Mouse (Mus musculus) brain, embryonic 18.5 days (tissue): ENCODE measurements around the gene Wdr4.
"Not testable (repeated sequence)": the region's sequence is repeated elsewhere in the genome, so short reads cannot be mapped to it uniquely, and the experiment has no call there.

ENCODE experiments used
- DNase-seq: peaks from one replicate; pipeline ENCODE4 v3.0.0-alpha.2; 2012; ENCODE audit warnings: low read depth, low spot score

The Wdr4 gene

DNA sequence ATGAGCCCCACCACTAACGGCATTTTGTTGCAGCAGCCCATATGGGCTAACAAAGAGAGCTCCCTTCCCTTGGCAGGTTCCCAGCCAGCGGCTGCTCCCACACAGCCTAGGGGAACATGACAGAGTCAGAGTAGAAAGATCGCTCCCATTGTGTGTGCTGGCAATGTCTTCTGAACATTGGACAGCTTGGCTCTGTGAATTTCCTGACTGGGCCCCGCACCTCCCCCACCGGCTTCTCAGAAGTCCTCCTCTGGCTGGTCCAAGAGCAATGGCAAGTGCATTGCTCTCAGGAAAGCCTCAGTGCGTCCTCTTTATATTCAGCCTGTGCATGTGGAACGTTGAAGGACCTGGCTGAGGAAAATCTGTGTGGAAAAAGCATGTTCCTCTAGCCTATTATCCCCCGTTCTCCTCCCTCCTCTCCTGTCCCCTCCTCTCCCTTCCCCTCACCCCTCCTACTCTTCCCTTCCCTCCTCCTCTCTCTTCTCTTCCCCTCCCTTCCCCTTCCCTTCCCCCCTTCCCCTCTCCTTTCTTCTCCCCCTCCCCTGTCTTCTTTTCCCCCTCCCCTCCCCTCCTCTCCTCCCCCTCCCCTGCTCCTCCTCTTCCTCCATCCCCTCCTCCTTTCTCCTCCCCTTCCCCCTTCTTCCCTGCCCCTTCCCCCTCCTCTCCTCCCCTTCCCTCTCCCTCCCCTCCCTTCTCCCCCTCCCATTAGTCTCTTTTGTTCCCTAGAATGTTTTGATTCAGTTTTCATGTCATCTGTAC lies 16.3 kb upstream of the Wdr4 start:
- DNase-seq, result peak; percentile 75

DNA sequence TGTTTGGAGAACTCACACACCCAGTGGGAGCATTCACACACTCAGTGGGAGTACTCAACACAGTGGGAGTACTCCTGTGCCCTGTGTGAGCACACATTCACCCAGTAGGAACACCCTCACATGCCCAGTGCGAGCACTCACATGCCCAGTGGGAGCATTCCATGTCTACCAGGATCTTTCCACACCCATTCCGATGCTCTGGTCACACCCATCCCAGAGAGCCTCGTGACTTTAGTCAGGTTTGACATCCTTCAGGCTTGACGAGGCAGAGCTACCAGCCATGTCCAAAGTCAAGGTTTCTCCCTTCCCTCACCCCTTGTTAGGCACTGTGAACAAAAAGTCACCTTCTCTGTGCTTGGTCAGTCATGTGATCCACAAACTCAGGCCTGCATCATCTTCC lies 15.6 kb upstream of the Wdr4 start:
- no peak for DNase-seq

DNA sequence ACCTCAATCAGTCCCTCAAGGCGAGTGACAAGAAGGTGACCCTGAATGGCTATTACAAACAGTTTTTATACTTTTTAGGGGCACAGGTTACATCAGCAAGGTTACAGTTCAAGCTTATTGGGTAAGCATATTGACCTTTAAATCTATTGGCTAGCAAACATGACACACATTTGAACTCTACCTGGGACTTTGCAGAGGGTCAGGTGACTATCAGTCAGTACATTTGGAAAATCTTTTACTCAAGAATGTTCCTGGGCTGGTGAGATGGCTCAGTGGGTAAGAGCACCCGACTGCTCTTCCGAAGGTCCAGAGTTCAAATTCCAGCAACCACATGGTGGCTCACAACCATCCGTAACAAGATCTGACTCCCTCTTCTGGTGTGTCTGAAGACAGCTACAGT lies 12.6 kb upstream of the Wdr4 start:
- not testable (repeated sequence) for DNase-seq

GRCm38 (mm10) chr17:31531441-31532158 lies 11.8 kb upstream of the Wdr4 start:
- DNase-seq, result no peak

- no peak for DNase-seq
Observed at GRCm38 (mm10) chr17:31529314-31529713, 9.5 kb upstream of the Wdr4 start.

DNA sequence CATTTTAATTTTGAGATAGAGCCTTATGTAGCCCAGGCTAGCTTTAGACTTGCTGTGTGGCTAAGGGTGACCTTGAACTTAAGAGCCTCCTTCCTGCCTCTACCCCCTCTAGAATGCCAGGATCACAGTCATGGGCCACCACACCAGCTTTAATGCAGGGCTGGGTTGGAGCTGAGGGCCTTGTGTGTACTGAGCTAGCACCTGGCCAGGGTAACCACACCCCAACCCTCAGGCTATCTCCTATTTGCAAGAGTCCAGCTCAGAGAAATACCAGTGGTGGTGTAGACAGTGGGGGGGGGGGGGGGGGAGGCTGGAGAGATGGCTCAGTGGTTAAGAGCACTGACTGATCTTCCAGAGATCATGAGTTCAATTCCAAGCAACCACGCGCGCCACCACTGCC lies 6.0 kb upstream of the Wdr4 start:
- no peak for DNase-seq

DNA sequence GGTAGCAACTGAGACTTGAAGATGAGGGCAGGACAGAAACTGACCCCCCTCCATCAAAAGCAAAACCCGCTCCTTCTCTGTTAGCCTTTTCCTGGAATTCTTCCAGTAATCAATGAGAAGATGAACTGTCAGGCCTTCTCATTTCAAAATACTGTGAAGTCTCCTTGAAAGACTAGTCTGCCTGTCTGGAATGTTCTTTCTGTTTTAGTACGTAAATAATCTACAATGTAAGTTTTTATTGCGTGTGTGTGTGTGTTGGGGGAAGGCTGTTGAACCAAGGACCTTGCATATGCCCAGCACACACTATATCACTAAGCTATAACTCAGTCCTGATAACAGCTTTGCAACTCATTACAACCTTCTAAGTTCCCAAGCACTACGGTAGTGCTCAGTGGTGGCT lies 5.3 kb upstream of the Wdr4 start:
- no peak for DNase-seq

GRCm38 (mm10) chr17:31521948-31522347 lies 2.2 kb upstream of the Wdr4 start:
- DNase-seq, result no peak

DNA sequence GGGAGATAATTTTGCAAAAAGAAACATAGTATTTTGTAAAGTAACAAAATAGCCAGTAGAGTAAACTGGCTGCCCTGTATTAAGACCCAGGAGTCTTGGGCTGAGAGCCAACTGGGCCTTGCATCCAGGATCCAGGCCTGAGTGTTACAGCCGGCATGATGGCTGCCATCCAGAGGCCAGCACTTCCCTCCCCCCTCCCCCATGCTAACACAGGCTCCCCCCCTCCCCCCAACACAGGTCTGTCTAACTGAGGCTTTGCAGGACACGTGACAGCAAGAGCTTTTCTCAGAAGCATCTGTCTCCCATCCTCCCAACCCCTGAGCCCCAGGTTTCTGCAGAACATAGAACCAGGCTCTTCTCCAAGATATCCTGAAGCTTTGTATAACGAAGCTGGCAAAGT lies 1.1 kb upstream of the Wdr4 start:
- DNase-seq, result no peak

- DNase-seq, result no peak
Observed at GRCm38 (mm10) chr17:31519344-31519945, 335 bp downstream of the Wdr4 start.

GRCm38 (mm10) chr17:31514696-31515095 lies 5.1 kb downstream of the Wdr4 start:
- DNase-seq, result no peak

DNA sequence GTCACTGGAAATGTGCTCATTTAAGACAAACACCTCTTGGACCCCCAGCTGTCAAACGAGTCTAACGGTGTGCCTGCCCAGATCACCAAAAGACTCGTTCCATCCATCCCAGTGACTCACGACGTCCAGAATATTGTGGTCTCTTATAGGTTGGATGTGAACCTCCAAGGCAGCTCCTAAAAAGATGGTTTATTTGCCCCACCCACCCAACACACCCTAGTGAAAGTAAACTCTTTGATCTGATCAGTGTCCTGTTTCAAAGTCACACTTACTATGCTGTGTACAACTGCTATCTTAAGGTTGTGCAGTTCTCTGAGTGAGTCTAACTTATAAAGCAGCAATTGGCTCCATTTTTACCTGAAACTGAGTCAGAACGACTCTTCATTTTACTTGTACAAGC lies 7.2 kb downstream of the Wdr4 start:
- DNase-seq, result no peak

DNA sequence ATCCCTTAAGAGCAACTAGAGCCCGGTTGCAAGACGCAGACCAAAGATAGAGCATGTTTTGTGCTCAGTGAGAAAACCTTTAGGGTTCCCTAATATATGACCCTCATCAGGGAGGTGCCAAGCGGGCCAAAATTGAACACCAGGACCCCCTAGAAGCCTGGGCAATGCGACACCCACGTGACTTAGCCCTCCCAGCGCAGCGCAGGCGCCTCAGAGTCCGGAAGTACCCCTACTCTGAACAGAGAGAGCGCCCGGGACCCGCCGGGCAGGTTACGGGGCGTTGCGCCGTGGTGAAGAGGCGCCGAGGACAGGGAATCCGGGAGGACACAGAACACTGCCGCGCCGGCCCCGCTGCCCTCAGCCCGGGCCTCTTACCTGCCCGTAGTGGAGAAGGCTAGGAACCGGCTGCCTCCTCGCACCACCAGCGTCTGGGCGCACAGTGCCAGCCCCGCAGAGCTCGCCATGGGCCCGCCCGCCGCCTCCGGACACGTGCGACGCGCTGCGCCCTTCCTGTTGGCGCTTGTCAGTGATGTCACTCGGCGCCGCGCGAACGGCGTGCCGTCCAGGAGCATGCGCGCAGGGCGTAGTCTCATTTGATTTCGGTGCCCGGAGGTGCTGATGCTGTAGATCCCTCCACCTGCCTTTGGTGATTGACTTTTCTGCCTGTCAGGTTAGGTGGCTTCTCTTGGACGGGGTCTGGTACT lies 7.8 kb downstream of the Wdr4 start:
- DNase-seq, result peak; percentile 89

- no peak for DNase-seq
Observed at GRCm38 (mm10) chr17:31510944-31511343, 8.8 kb downstream of the Wdr4 start.

DNA sequence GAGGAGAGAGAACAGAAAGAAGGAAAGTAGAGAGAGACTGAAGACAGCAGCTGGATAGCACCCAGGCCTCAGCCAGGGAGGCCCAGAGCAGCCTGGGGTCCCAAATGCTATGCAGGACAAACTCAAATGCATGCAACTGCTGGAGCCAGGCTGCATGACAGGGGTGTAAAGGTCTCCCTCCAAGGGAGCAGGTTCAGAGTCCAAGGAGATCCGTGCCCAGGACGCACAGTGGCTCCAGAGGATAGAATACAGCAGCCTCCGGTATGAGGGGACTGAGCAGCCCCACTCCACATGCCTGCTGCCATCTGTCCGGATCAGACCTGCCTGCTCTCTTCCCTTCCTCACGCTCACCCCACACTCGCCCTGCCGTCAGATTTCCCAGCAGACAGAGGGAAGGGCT lies 13.5 kb downstream of the Wdr4 start:
- no peak for DNase-seq

- no peak for DNase-seq
Observed at GRCm38 (mm10) chr17:31505013-31505412, 14.8 kb downstream of the Wdr4 start.

DNA sequence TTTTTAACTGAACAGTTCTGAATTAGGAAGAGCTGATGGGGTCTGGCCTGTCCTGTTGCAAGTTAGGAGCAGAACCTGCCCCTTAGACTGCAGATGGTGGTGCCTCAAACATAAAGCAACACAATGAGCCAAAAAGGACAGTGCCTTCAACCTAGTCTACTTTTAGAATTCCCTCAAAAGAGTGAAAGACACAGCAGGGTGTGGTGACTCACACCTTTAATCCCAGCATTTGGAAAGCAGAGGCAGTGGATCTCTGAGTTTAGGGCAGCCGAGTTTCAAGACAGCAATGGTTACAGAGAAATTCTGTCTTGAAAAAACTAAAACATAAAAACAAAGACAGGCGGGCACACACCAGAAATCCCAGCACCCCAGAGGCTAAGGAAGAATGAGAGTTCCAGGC lies 15.8 kb downstream of the Wdr4 start:
- no peak for DNase-seq

- DNase-seq, result no peak
Observed at GRCm38 (mm10) chr17:31503337-31503736, 16.4 kb downstream of the Wdr4 start.

DNA sequence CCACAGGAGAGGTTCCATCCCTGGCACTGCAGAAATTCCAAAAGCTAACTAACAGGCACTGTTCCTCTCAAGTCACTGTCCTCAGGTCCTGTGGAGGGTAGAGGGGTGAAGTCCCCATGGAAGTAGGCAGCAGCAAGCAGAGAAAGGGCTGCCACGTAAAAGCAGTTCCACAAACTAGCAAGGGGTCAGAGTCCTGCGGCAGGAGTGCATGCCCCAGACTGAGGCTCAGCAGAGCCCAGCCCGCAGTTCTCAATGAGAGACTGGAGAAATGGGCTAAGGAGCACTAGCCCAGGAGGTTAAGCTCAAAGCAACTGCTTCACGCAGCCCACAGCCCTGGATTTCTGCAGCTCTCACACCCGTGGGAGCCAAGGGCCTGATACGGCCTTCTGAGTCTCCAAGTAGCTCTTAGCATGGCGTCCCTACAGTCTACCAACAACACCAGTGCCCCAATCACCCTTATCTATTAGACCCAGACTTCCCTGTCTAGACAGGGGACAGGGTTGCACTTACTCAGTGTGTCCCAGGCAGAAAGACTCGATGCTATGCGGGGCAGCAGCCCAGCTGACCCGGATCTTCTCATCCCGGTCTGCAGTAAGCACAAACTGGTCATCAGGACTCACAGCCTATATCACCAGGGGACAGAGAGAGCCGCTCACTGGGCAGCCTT lies 17.4 kb downstream of the Wdr4 start:
- no peak for DNase-seq

- no peak for DNase-seq
Observed at GRCm38 (mm10) chr17:31500908-31501307, 18.9 kb downstream of the Wdr4 start.

DNA sequence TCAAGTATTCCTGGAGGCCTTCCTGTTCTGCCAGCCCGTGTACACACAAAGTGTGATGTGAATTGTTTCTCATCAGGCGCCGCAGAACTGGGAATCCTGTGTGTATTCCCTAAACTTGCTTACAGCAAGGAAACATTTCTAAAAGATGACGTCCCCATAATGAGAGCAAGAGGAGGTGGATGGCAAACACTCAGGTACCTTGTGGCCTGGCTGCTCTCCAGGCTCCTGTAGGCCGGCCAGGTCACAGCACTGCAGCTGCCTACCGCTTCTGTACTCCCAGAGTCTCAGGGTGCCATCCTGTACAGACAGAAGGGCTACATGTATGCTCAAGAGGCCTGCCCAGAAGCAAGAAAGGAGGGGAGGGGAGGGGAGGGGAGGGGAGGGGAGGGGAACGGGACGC lies 19.4 kb downstream of the Wdr4 start:
- no peak for DNase-seq

DNA sequence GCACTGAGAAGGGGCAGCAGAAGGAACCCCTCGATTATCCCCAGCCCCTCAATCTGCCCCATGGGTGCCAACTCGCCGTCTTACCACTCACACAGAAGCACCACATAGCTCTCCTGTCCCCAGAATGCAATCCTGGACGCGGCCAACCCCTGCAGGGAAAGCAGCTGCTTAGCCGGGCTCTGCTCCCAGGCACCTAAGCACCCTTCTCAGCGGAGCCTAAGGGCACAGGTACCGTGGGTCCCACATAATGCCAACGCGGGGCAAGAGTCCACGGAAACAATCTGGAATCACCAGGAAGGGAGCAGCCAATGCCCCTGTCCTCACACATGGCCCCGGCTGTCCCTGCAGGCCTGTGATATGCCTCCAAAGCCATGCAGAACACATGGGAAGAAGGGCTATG lies 20.1 kb downstream of the Wdr4 start:
- no peak for DNase-seq
